Mouse (Mus musculus): Measurements from ENCODE around the gene Psmc5.
"Not testable (repeated sequence)": the region's sequence is repeated elsewhere in the genome, so short reads cannot be mapped to it uniquely, and the experiment has no call there.

The Psmc5 gene

GRCm38 (mm10) chr11:106255685-106256451 is at the start of gene Psmc5, which contains the start of gene Ftsj3:
TSS of gene Psmc5 (plus strand) at chr11:106256154.
TSS of gene Ftsj3 (minus strand) at chr11:106256079.
- peak; percentile 99 for DNase-seq (ENCODE audit: low read depth, low spot score)

DNA sequence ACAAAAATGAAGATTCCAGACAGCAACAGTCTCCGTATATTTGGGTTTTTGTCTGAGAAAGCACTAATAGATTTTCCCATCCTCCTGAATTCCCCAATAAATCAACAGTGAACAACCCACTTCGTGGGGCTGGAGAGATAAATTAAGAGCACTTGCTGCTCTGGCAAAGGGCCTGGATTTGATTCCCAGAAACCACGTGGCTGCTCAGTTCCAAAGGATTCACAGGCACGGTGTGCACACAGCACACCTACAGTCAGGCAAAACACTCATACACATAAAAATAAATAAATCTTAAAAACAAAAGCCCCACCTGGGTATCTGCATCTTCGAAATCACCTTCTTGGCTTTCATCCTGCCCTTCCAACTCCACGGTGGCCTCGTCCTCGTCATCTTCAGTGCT is 43.2 kb upstream of the Psmc5 start:
- DNase-seq (ENCODE audit: low read depth, low spot score) = no peak

- DNase-seq (ENCODE audit: low read depth, low spot score) = no peak
Observed at GRCm38 (mm10) chr11:106214856-106215255, 41.1 kb upstream of the Psmc5 start.

DNA sequence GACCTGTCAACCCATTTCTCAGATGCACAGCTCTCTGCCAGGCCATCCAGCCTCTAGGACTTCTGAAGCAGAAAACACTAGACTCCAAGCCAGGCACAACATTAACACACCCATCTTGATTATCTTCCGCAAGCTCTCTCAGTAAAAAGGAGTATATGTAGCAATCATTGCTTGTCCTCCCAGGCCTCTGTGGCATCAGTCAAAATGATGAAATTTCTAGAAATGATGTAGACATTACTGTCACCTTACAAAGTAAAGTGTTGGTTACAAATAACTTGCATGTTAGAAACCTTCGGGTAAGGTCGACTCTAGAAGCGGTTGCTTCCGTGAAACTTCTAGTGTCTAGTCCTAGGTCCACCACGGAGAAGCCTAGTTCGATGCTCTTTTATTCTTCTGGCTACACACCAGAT is 40.5 kb upstream of the Psmc5 start:
- DNase-seq (ENCODE audit: low read depth, low spot score) = peak; percentile 36

GRCm38 (mm10) chr11:106215927-106216729 is 39.8 kb upstream of the Psmc5 start, which contains the start of gene Ccdc47:
TSS of gene Ccdc47 (minus strand) at chr11:106216344.
- DNase-seq (ENCODE audit: low read depth, low spot score) = peak; percentile 99

GRCm38 (mm10) chr11:106216730-106217490 is 39.0 kb upstream of the Psmc5 start, which contains the start of gene Ddx42:
TSS of gene Ddx42 (plus strand) at chr11:106216926.
- DNase-seq (ENCODE audit: low read depth, low spot score) = peak; percentile 97

- DNase-seq (ENCODE audit: low read depth, low spot score) = no peak
Observed at GRCm38 (mm10) chr11:106220603-106221002, 35.4 kb upstream of the Psmc5 start.

DNA sequence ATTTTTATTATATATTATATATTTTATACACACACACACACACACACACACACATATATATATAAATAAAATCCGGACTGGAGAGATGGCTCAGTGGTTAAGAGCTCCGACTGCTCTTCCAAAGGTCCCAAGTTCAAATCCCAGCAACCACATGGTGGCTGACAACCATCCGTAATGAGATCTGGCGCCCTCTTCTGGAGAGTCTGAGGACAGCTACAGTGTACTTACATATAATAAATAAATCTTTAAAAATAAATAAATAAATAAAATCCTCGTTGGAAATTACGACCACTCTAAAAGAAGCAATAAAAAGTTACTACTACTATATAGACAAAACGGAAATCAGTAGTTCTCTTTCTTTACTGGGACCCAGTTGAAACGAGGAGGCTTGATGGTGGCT is 22.0 kb upstream of the Psmc5 start:
- not testable (repeated sequence) for DNase-seq (ENCODE audit: low read depth, low spot score)

DNA sequence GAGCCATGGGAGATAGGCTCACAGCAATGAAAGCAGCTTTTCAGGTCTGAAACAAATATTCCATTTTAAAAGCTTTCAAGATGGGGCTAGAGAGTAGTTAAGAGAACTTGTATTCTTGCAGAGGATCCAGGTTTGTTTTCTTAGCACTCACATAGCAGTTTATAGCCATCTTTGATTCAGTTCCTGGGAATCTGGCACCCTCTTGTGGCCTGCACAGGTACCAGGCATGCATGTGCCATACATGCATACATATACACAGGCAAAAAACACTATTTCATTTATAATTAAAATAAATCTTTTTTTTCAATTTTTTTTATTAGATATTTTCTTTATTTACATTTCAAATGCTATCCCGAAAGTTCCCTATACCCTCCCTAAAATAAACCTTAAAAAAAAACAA is 9.1 kb upstream of the Psmc5 start:
- DNase-seq (ENCODE audit: low read depth, low spot score) = peak; percentile 50

GRCm38 (mm10) chr11:106249326-106249725 is 6.6 kb upstream of the Psmc5 start:
- DNase-seq (ENCODE audit: low read depth, low spot score) = no peak

GRCm38 (mm10) chr11:106254767-106255166 is 1.2 kb upstream of the Psmc5 start:
- DNase-seq (ENCODE audit: low read depth, low spot score) = peak; percentile 25

GRCm38 (mm10) chr11:106255174-106255573 is 780 bp upstream of the Psmc5 start:
- no peak for DNase-seq (ENCODE audit: low read depth, low spot score)

GRCm38 (mm10) chr11:106256775-106257174 is 821 bp downstream of the Psmc5 start:
- no peak for DNase-seq (ENCODE audit: low read depth, low spot score)

- DNase-seq (ENCODE audit: low read depth, low spot score) = no peak
Observed at GRCm38 (mm10) chr11:106260826-106261450, 5.0 kb downstream of the Psmc5 start.

DNA sequence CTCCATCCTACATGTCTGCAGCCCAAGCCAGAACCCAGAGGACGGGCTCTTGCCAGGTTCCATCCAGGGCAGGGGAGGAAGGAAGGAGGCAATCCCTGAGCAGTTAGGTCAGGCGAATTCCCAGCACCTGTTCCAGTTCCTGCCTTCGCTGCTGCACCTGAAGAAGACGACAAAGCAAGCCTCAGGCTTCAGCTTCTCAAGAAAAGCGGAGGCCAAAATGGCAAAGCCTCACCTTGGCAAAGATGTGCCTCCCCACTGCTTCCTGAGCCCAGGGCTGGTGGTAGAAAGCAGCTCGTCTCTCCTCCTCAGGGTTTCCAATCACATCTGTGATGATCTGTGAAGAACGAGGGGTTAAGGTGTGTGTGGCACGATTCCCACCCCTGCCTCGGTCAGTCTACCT is 8.0 kb downstream of the Psmc5 start:
- no peak for DNase-seq (ENCODE audit: low read depth, low spot score)

GRCm38 (mm10) chr11:106264988-106265387 is 9.0 kb downstream of the Psmc5 start:
- no peak for DNase-seq (ENCODE audit: low read depth, low spot score)

GRCm38 (mm10) chr11:106265570-106265969 is 9.6 kb downstream of the Psmc5 start:
- DNase-seq (ENCODE audit: low read depth, low spot score) = no peak

DNA sequence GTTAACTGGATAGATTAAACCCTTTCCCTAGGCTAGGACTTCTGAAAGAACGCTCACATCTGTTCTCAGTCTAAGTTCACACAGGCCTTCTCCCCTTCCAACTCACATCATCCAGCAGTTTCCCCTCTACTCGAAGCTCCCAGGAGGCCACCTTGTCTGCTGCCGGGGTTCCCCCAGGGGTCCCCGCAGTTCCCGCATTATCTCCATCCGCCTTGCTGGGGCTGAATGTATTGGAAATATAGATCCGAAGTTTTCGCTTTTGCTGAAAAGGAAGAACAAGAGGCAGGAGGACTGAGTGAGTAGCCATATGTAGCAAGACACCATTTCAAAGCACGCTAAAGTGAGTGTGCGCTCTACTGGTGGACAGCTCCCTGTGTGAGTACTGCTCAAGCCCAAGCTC is 10.5 kb downstream of the Psmc5 start:
- DNase-seq (ENCODE audit: low read depth, low spot score) = no peak

- DNase-seq (ENCODE audit: low read depth, low spot score) = no peak
Observed at GRCm38 (mm10) chr11:106267311-106267852, 11.4 kb downstream of the Psmc5 start.

GRCm38 (mm10) chr11:106267871-106268270 is 11.9 kb downstream of the Psmc5 start:
- no peak for DNase-seq (ENCODE audit: low read depth, low spot score)

Data from A20 (cell line).